Mouse (Mus musculus) thymus, adult 2 months (tissue): ENCODE measurements at regions not wholly inside any gene's neighbourhood (a gene's known extent, or its start where the extent isn't known, plus 50 kb on each side); places are given as distances from the start of the nearest gene placed in this dataset.

Source experiments
- DNase-seq: peaks from one replicate; pipeline ENCODE4 v3.0.0; 2021
- H3K27ac ChIP-seq: fragments of 200-500 bp; 2 replicates; pipeline ENCODE4 v1.5.1; 2012; ENCODE audit warnings: low read length, control low read depth; ENCODE audit not compliant: control insufficient read depth, insufficient read depth
- H3K27me3 ChIP-seq: fragments of 200-500 bp; 2 replicates; pipeline ENCODE4 v1.6.1; 2012; ENCODE audit warnings: mild to moderate bottlenecking, low read length, moderate library complexity, mixed read lengths; ENCODE audit not compliant: control insufficient read depth, insufficient read depth
- H3K36me3 ChIP-seq: fragments of 200-500 bp; 2 replicates; pipeline ENCODE4 v1.6.1; 2012; ENCODE audit warnings: mild to moderate bottlenecking, low read length, moderate library complexity; ENCODE audit not compliant: control insufficient read depth, insufficient read depth
- H3K4me1 ChIP-seq: fragments of 200-500 bp; replicated peaks from 2 replicates; pipeline ENCODE4 v1.6.1; 2012; ENCODE audit warnings: low read length; ENCODE audit not compliant: control insufficient read depth, insufficient read depth
- H3K4me3 ChIP-seq: fragments of 200-500 bp; 2 replicates; pipeline ENCODE4 v1.5.1; 2012; ENCODE audit warnings: mild to moderate bottlenecking, low read length, control low read depth, moderate library complexity; ENCODE audit not compliant: control insufficient read depth, insufficient read depth
- CTCF ChIP-seq: fragments of 200-500 bp; IDR thresholded peaks from 2 replicates; pipeline ENCODE4 v1.5.1; 2012; ENCODE audit warnings: mild to moderate bottlenecking, control low read depth, low read length, moderate library complexity, borderline replicate concordance; ENCODE audit not compliant: control insufficient read depth, poor library complexity, insufficient read depth; ENCODE audit errors: extremely low read depth
- POLR2A ChIP-seq: fragments of 200-500 bp; IDR thresholded peaks from 2 replicates; pipeline ENCODE4 v1.6.1; 2012; ENCODE audit warnings: mild to moderate bottlenecking, low read length, control low read depth, moderate library complexity; ENCODE audit not compliant: control insufficient read depth, poor library complexity, insufficient read depth; ENCODE audit errors: extremely low read depth
- WGBS: fragments of 180-500 bp; shearing (Covaris S2); methylation state at CpG from one replicate; pipeline ENCODE4 v1.1.7; 2018; 5-methylcytosine and 5-hydroxymethylcytosine counted together

DNA sequence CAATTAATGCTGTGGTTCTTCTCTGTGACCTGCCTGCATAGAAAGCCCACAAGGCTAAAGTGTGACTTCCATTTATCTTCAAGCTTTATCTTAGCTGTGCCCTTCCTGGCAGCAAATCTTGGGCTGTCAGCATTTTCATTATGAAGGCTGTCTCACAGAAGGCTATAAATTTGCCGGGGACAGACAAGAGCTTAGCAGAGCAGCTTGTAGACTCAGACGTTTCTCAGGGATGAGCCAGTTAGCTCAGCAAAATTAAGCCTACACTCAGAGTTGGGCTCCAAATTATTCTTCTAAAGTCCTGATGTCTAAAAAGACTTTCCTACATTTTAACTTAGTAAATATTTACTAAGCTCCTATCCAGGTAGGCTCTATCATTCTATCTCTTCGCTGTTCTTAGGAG is 112.9 kb upstream of the Ngly1 start:
- 72% methylated on average over 3 of the region's 3 CpGs for WGBS
- Histone ChIP-seq H3K36me3 (no peaks in the 10 kb centered on the region), H3K4me3 (no peak overlapping the region), H3K27ac (no peak overlapping the region; the same call in 1 of the 2 replicates), H3K27me3 (no peaks in the 10 kb centered on the region), H3K4me1 (peaks cover 26% of the 10 kb centered on the region)
- no peak for TF ChIP-seq POLR2A
- TF ChIP-seq CTCF = no peak
- DNase-seq = no peak

DNA sequence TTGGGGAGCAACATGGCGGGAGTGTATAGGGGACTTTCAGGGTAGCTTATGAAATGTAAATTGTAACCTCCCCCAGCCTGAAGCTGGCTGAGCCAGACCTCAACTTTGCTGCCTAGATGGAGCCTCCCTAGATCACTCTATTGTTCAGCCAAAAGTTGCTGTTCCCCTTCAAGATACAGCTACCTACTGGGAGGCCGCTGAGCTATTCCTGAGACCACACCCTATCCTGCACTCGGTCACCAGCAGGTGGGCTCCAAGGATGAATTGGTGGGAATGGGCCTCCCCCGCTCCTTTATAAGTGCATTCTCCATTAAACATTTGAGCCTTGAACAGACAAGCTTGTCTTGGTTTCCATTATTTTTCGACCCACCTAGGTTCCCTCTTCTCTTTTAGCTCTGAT is 104.8 kb upstream of the Ngly1 start:
- H3K27ac ChIP-seq = no peak overlapping the region
- no peak for TF ChIP-seq CTCF
- no peak for TF ChIP-seq POLR2A
- DNase-seq = no peak
- H3K36me3 ChIP-seq = no peaks in the 10 kb centered on the region
- WGBS = 93% methylated on average over 5 of the region's 5 CpGs
- no peak overlapping the region for H3K4me3 ChIP-seq
- no peaks in the 10 kb centered on the region for H3K27me3 ChIP-seq
- no peaks in the 10 kb centered on the region; the same call in 1 of the 2 replicates for H3K4me1 ChIP-seq

DNA sequence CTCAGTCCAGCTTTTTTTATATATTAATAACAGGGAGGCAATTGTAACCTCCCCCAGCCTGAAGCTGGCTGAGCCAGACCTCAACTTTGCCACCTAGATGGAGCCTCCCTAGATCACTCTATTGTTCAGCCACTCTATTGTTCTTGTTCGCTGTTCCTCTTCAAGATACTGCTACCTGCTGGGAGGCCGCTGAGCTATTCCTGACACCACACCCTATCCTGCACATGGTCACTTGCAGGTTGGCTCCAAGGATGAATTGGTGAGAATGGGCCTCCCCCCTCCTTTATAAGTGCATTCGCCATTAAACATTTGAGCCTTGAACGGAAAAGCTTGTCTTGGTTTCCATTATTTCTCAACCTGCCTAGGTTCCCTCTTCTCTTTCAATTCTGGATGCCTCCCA is 102.3 kb upstream of the Ngly1 start:
- Histone ChIP-seq H3K27ac (no peak overlapping the region), H3K36me3 (no peaks in the 10 kb centered on the region), H3K4me1 (peaks cover 3% of the 10 kb centered on the region; the same call in 1 of the 2 replicates), H3K27me3 (no peaks in the 10 kb centered on the region), H3K4me3 (no peak overlapping the region)
- TF ChIP-seq POLR2A (no peak), CTCF (no peak)
- WGBS = 96% methylated on average over 4 of the region's 4 CpGs
- no peak for DNase-seq

DNA sequence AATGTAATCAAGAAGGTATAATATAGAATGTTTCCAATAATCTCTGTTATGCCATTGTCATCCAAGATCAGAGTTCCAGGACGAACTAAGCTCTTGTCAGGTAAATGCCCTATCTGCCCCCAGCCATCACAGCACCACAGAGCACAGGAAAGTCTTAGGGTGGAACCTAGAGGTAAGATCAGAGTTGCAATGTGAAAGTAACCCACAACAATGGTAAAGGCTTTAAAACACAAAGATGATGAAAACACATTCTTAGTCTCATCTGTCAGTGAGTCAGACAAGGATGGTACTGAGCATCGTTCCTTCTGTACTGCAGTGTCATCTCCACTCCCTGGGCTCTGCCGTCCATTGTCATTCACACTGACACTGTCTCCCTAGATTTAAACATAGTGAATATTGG is 97.3 kb upstream of the Ngly1 start:
- H3K27ac ChIP-seq = no peak overlapping the region
- H3K36me3 ChIP-seq = no peaks in the 10 kb centered on the region
- TF ChIP-seq POLR2A (no peak), CTCF (no peak)
- H3K27me3 ChIP-seq = no peaks in the 10 kb centered on the region
- peaks cover 10% of the 10 kb centered on the region for H3K4me1 ChIP-seq
- DNase-seq = no peak
- no peak overlapping the region for H3K4me3 ChIP-seq
- WGBS = 65% methylated on average over 3 of the region's 3 CpGs

DNA sequence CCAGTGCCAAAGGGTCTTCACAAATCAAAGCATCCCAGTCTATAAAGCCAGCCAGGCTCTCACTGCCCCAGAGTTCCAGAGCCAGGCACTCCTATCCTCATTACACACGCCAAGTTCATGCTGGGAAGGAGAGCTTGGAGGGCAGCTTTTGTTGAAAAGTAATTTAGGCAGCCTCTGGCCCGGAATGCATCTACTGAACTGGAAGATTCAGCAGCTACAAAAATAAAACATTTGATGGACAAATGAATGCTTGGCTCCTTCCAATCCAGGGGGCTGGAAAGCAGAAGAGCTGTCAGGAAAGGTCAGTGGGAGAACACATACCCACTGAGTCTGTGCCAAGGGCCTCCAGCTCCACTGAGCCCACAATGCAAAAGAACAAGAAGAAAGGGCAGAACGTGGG is 96.4 kb upstream of the Ngly1 start:
- Histone ChIP-seq H3K36me3 (no peaks in the 10 kb centered on the region), H3K27me3 (no peaks in the 10 kb centered on the region), H3K27ac (no peak overlapping the region), H3K4me1 (peaks cover 15% of the 10 kb centered on the region), H3K4me3 (no peak overlapping the region)
- DNase-seq = no peak
- 81% methylated on average over 3 of the region's 3 CpGs for WGBS
- TF ChIP-seq CTCF (no peak), POLR2A (no peak)

DNA sequence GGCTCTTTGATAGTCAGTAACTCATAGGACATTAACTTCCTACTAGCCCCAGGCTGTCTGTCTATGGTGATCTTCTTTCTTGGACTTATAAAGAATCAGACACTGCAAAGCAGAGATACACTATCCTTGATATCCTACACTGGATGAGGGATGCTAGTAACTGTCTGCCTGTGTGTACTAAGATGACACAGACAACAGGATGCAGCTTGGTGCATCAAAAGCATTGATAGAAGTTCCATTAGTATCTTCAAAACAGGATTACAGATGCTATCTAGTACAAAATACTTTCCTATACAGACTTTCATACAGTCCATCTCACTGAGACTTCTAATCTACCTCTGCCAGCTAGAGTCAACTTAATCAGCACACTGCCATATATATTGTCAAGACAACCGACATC is 94.0 kb upstream of the Ngly1 start:
- TF ChIP-seq POLR2A = no peak
- H3K27ac ChIP-seq = no peak overlapping the region
- 96% methylated on average over 1 of the region's 1 CpGs for WGBS
- H3K36me3 ChIP-seq = no peaks in the 10 kb centered on the region
- H3K27me3 ChIP-seq = no peaks in the 10 kb centered on the region
- H3K4me3 ChIP-seq = no peak overlapping the region
- no peak for DNase-seq
- H3K4me1 ChIP-seq = peaks cover 15% of the 10 kb centered on the region

DNA sequence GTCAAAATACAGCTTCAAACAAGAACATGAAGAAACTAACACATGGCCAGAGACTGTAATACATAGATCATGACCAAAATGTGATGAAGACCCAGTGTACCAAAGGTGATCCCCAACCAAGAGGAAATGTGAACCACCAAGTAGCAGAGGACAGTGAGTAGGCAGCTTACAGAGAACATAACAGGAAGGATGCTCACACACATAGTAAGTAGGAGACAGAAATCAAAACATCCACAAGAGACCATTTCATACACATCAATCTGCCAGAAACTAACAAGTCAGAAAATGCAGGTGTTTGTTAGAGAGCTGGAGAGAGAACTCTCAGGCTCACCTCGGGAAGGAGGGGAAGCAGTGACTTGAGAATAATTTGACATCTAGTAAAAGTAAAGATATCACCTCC is 78.9 kb upstream of the Ngly1 start:
- no peak overlapping the region for H3K4me3 ChIP-seq
- no peak for DNase-seq
- 0% methylated on average over 1 of the region's 1 CpGs for WGBS

More for the DNA sequence above, 78.9 kb upstream of the Ngly1 start:
- Histone ChIP-seq H3K27me3 (no peaks in the 10 kb centered on the region), H3K36me3 (no peaks in the 10 kb centered on the region), H3K27ac (peak overlapping the region; percentile 71; the same call in 1 of the 2 replicates), H3K4me1 (peaks cover 15% of the 10 kb centered on the region)
- TF ChIP-seq CTCF = no peak
- TF ChIP-seq POLR2A = no peak
